Mouse (Mus musculus) liver, embryonic 13.5 days (tissue): Measurements from ENCODE around the gene Ccdc69. TPM values are rescaled to one million over a fixed set of nuclear protein-coding genes. Genes with fewer than 3 reads are reported as not detected.
"Not testable (repeated sequence)": the region's sequence is repeated elsewhere in the genome, so short reads cannot be mapped to it uniquely, and the experiment has no call there.

Experiments
- ATAC-seq: fragments of 200-750 bp; cut with Nextera tagmentation; 2 replicates; pipeline ENCODE4 v1.8.0; 2017; ENCODE audit warnings: low read depth, mild to moderate bottlenecking, moderate number of reproducible peaks, moderate library complexity
- DNase-seq: peaks from one replicate; pipeline ENCODE4 v3.0.0; 2022
- H3K27ac ChIP-seq: fragments of 300-500 bp; sonication (generic); 2 replicates; pipeline ENCODE4 v1.5.1; 2015; ENCODE audit warnings: moderate library complexity, mild to moderate bottlenecking, inconsistent platforms
- H3K27me3 ChIP-seq: fragments of 300-500 bp; sonication (generic); 2 replicates; pipeline ENCODE4 v1.6.1; 2015; ENCODE audit warnings: mild to moderate bottlenecking, inconsistent platforms
- H3K36me3 ChIP-seq: fragments of 300-500 bp; sonication (generic); 2 replicates; pipeline ENCODE4 v1.6.1; 2015; ENCODE audit warnings: mild to moderate bottlenecking, inconsistent platforms
- H3K4me1 ChIP-seq: fragments of 300-500 bp; sonication (generic); replicated peaks from 2 replicates; pipeline ENCODE4 v1.6.1; 2015; ENCODE audit warnings: inconsistent platforms
- H3K4me2 ChIP-seq: fragments of 300-500 bp; sonication (generic); 2 replicates; pipeline ENCODE4 v1.6.1; 2015; ENCODE audit warnings: inconsistent platforms, mild to moderate bottlenecking, moderate library complexity
- H3K4me3 ChIP-seq: fragments of 300-500 bp; sonication (generic); replicated peaks from 2 replicates; pipeline ENCODE4 v1.5.1; 2015; ENCODE audit warnings: mild to moderate bottlenecking, inconsistent platforms
- H3K9ac ChIP-seq: fragments of 300-500 bp; sonication (generic); 2 replicates; pipeline ENCODE4 v1.6.1; 2015; ENCODE audit warnings: mild to moderate bottlenecking, inconsistent platforms
- H3K9me3 ChIP-seq: fragments of 300-500 bp; sonication (generic); replicated peaks from 2 replicates; pipeline ENCODE4 v1.6.1; 2016; ENCODE audit warnings: inconsistent platforms
- WGBS: fragments of 180-500 bp; shearing (Covaris S2); methylation state at CpG from one replicate; pipeline ENCODE4 v1.1.7; 2015; ENCODE audit not compliant: insufficient replicate concordance; 5-methylcytosine and 5-hydroxymethylcytosine counted together
- polyA plus RNA-seq: library from polyadenylated mRNA; unstranded; fragments of >200 nt; fragmentation: Nextera tagmentation; extraction: Ambion mirVana; gene quantifications from 2 replicates; pipeline ENCODE4 v1.2.1, GENCODE M21; 2015

Gene Ccdc69
- polyA plus RNA-seq, 1 experiment from 2014 or later = 1.1 TPM

DNA sequence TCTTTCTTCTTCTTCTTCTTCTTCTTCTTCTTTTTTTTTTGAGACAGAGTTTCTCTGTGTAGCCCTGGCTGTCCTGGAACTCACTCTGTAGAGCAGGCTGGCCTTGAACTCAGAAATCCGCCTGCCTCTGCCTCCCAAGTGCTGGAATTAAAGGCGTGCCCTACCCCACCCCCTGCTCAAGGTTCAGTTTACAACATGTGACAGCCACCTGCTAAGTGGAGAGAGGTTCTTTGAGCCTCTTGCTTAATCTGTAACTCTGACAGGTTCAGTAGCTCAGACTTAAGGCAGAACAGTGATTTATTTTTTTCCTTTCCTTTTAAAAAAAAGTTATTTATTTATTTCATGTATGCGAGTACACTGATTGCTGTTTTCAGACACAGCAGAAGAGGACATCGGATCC lies 18.4 kb upstream of the Ccdc69 start:
- not testable (repeated sequence) for H3K9ac ChIP-seq, DNase-seq, ATAC-seq, H3K27me3 ChIP-seq, H3K36me3 ChIP-seq, H3K4me3 ChIP-seq, H3K9me3 ChIP-seq, H3K4me2 ChIP-seq, H3K27ac ChIP-seq
- 73% methylated on average over 4 of the region's 4 CpGs for WGBS
- peaks cover 21% of the 10 kb centered on the region for H3K4me1 ChIP-seq

GRCm38 (mm10) chr11:55093096-55093495 lies 15.2 kb upstream of the Ccdc69 start:
- no peak overlapping the region for H3K4me3 ChIP-seq
- 0 out of 2 replicates have a peak, but pooled peaks cover 3% of the 10 kb centered on the region for H3K27me3 ChIP-seq
- 62% methylated on average over 7 of the region's 7 CpGs for WGBS
- H3K9ac ChIP-seq = no peak overlapping the region
- ATAC-seq (no peak), DNase-seq (no peak)
- no peak overlapping the region for H3K27ac ChIP-seq
- peaks cover 14% of the 10 kb centered on the region for H3K4me1 ChIP-seq
- no peaks in the 10 kb centered on the region for H3K36me3 ChIP-seq
- H3K4me2 ChIP-seq = no peak overlapping the region
- H3K9me3 ChIP-seq = no peaks in the 10 kb centered on the region

DNA sequence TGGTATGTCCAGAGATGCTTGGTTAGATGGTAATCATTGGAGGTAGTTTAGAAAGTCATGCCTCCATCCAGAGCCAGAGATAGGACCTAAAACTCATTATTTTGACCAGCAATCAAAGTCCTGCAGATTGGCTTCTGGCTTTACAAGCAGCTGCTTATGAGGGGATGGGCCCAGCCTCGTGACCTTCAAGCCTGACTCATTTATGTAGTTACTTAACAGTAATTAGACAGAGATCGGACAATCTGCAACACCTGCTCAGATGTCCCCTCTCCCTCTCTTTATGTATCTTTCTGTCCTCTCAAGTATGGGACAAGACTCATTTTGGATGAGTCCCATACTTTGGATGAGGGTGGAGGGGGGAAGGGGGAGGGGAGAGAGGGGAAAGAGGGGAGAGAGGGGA lies 12.0 kb upstream of the Ccdc69 start:
- no peak for ATAC-seq
- Histone ChIP-seq H3K9ac (no peak overlapping the region), H3K36me3 (no peaks in the 10 kb centered on the region), H3K4me1 (no peaks in the 10 kb centered on the region), H3K4me2 (no peak overlapping the region), H3K9me3 (no peaks in the 10 kb centered on the region), H3K27ac (no peak overlapping the region), H3K27me3 (no peaks in the 10 kb centered on the region), H3K4me3 (no peak overlapping the region)
- DNase-seq = no peak
- 52% methylated on average over 2 of the region's 2 CpGs for WGBS

DNA sequence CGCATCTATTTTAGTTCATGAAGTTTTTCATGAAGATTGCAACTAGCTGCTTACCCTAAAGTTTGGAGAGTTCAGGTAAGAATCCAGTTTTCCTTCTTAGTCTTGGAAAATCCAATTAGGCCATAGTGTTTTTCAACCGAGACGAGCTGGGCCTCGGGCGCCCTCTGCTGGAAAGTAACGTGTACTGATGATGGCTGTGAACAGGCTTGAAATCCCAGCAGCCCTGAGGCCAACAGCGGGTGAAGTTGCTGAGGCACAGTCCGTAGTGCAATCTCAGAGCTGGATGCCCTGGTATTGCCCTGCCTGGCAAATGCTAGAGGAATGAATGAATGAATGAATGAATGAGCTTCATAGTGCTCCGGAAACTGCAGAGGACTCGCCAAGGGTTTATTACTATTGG lies 9.1 kb upstream of the Ccdc69 start:
- H3K9me3 ChIP-seq = no peaks in the 10 kb centered on the region
- WGBS = 13% methylated on average over 10 of the region's 10 CpGs
- H3K27ac ChIP-seq = no peak overlapping the region
- H3K27me3 ChIP-seq = no peaks in the 10 kb centered on the region
- no peak overlapping the region for H3K4me2 ChIP-seq
- no peak overlapping the region for H3K4me3 ChIP-seq
- no peaks in the 10 kb centered on the region for H3K36me3 ChIP-seq
- DNase-seq = peak; percentile 24
- H3K9ac ChIP-seq = no peak overlapping the region
- no peak for ATAC-seq
- no peaks in the 10 kb centered on the region for H3K4me1 ChIP-seq

- Histone ChIP-seq H3K27ac (no peak overlapping the region), H3K9ac (no peak overlapping the region), H3K36me3 (no peaks in the 10 kb centered on the region), H3K4me1 (no peaks in the 10 kb centered on the region), H3K9me3 (no peaks in the 10 kb centered on the region), H3K27me3 (no peaks in the 10 kb centered on the region), H3K4me3 (no peak overlapping the region), H3K4me2 (no peak overlapping the region)
- ATAC-seq (no peak), DNase-seq (no peak)
- WGBS = 31% methylated on average over 5 of the region's 5 CpGs
Measured at GRCm38 (mm10) chr11:55085396-55085795, 7.5 kb upstream of the Ccdc69 start.

- Histone ChIP-seq H3K4me3 (no peak overlapping the region), H3K4me2 (no peak overlapping the region), H3K9me3 (no peaks in the 10 kb centered on the region), H3K27ac (no peak overlapping the region), H3K36me3 (no peaks in the 10 kb centered on the region), H3K9ac (no peak overlapping the region), H3K4me1 (no peaks in the 10 kb centered on the region), H3K27me3 (no peaks in the 10 kb centered on the region)
- ATAC-seq (no peak), DNase-seq (no peak)
- 65% methylated on average over 4 of the region's 4 CpGs for WGBS
Measured at GRCm38 (mm10) chr11:55084629-55085028, 6.7 kb upstream of the Ccdc69 start.

DNA sequence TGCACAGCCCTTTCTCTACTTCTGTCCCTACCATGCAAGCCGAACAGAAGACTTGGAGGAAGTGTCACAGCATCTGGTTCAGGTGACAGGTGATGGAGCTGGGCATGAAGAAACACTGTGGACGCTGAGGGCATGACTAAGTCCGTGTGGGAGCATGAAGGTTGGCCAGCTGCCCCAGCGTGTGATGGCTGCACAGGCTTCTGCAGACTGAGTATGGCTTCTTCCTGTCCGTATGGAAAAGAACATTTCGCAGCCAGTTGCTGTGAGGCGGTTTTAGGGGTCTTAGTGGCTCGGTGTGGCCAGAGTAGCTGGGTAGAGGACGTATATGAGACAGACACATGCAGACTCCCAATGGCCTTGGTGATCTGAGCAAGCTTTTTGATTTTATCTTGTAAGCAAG lies 3.3 kb upstream of the Ccdc69 start:
- DNase-seq = no peak
- Histone ChIP-seq H3K4me2 (no peak overlapping the region), H3K9ac (no peak overlapping the region)

DNA sequence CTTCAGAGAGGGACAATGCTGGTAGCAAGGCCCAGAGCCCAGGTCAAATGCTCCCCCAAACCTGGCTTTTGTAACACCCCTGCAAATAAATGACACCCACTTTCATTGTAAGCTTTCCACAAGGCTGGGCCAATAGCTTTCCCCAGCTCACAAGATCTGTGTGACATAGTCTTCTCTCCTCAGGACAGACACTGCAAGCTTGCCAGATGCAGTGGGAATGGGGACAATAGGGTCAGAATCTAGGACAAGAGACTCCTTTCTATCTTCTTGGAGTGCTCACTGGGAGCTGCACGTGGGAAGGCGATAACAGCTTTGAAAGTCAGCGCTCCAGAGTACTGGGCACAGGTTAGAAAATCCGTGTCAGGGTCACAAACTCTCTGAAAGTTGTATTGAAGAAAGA lies 1.2 kb upstream of the Ccdc69 start:
- DNase-seq (no peak), ATAC-seq (no peak)
- WGBS = 73% methylated on average over 4 of the region's 4 CpGs
- Histone ChIP-seq H3K9ac (no peak overlapping the region), H3K27me3 (peaks cover 17% of the 10 kb centered on the region; the same call in 1 of the 2 replicates), H3K4me1 (peaks cover 19% of the 10 kb centered on the region), H3K27ac (no peak overlapping the region), H3K4me3 (no peak overlapping the region), H3K9me3 (no peaks in the 10 kb centered on the region), H3K4me2 (no peak overlapping the region), H3K36me3 (no peaks in the 10 kb centered on the region)

More for the DNA sequence above, 3.3 kb upstream of the Ccdc69 start:
- no peak for ATAC-seq
- Histone ChIP-seq H3K27ac (no peak overlapping the region), H3K27me3 (peaks cover 17% of the 10 kb centered on the region; the same call in 1 of the 2 replicates), H3K9me3 (no peaks in the 10 kb centered on the region), H3K4me1 (peaks cover 19% of the 10 kb centered on the region), H3K4me3 (no peak overlapping the region), H3K36me3 (no peaks in the 10 kb centered on the region)
- 71% methylated on average over 9 of the region's 9 CpGs for WGBS

DNA sequence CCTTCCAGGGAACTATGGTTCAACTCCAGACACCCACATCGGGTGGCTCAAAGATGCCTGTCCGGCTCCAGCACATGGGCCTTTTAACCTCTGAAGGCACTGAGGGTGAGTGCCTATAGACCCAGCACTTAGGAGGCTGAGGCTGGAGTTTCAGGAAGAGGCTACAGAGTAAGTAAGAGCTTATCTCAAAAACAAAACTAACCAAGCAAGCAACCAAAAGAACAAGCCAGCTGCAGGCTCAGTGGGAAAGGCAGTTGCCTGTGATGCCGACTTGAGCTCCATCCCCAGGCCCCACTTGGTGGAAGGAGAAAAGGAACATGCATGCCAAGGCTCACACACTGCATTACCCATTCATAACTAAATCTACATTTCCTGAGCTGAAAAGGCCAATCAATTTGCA lies 571 bp upstream of the Ccdc69 start:
- Histone ChIP-seq H3K9ac (peak overlapping the region; percentile 62; the same call in 1 of the 2 replicates), H3K4me2 (peak overlapping the region; percentile 79), H3K4me3 (peak overlapping the region; percentile 58; the same call in 1 of the 2 replicates), H3K9me3 (no peaks in the 10 kb centered on the region), H3K36me3 (no peaks in the 10 kb centered on the region), H3K27ac (no peak overlapping the region), H3K27me3 (peaks cover 17% of the 10 kb centered on the region; the same call in 1 of the 2 replicates), H3K4me1 (peaks cover 19% of the 10 kb centered on the region)
- 29% methylated on average over 3 of the region's 3 CpGs for WGBS
- ATAC-seq (no peak), DNase-seq (no peak)

DNA sequence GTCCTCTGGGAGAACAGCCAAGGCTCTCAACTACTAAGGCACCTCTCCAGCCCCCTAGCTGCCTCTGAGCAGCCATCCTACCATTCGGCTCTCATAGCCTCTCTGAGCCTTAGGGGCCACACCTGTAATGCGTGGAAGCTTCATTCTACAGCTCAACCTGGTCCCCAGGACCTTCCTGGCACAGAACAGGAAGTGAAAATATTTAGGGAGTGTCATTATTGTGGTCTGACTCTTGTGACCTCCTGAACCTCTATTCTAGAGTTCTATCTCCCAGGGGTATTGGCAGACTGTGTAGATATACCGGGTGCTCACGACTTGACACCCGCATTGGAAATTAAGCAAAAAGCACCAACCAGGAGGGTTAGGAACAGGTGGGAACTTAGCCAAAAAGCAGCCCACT lies 1.7 kb downstream of the Ccdc69 start:
- no peaks in the 10 kb centered on the region for H3K36me3 ChIP-seq
- peaks cover 17% of the 10 kb centered on the region; the same call in 1 of the 2 replicates for H3K27me3 ChIP-seq
- H3K9ac ChIP-seq = no peak overlapping the region
- peaks cover 19% of the 10 kb centered on the region for H3K4me1 ChIP-seq
- no peak for DNase-seq
- ATAC-seq = no peak
- no peak overlapping the region for H3K4me2 ChIP-seq
- no peaks in the 10 kb centered on the region for H3K9me3 ChIP-seq
- H3K4me3 ChIP-seq = no peak overlapping the region
- WGBS = 78% methylated on average over 5 of the region's 5 CpGs
- no peak overlapping the region for H3K27ac ChIP-seq

- H3K4me1 ChIP-seq = peaks cover 19% of the 10 kb centered on the region
- no peak overlapping the region for H3K4me3 ChIP-seq
- DNase-seq (no peak), ATAC-seq (no peak)
- H3K9me3 ChIP-seq = no peaks in the 10 kb centered on the region
- H3K27ac ChIP-seq = no peak overlapping the region
- peaks cover 17% of the 10 kb centered on the region; the same call in 1 of the 2 replicates for H3K27me3 ChIP-seq
- H3K4me2 ChIP-seq = no peak overlapping the region
- no peak overlapping the region for H3K9ac ChIP-seq
- H3K36me3 ChIP-seq = no peaks in the 10 kb centered on the region
- WGBS = 67% methylated on average over 2 of the region's 2 CpGs
Measured at GRCm38 (mm10) chr11:55075602-55076001, 2.3 kb downstream of the Ccdc69 start.

GRCm38 (mm10) chr11:55073191-55073590 lies 4.7 kb downstream of the Ccdc69 start:
- 78% methylated on average over 10 of the region's 10 CpGs for WGBS
- H3K4me1 ChIP-seq = peaks cover 14% of the 10 kb centered on the region
- H3K27me3 ChIP-seq = peaks cover 8% of the 10 kb centered on the region; the same call in 1 of the 2 replicates
- H3K4me2 ChIP-seq = no peak overlapping the region
- ATAC-seq (no peak), DNase-seq (no peak)
- H3K4me3 ChIP-seq = no peak overlapping the region
- H3K9ac ChIP-seq = no peak overlapping the region
- no peaks in the 10 kb centered on the region for H3K36me3 ChIP-seq
- no peak overlapping the region for H3K27ac ChIP-seq
- H3K9me3 ChIP-seq = no peaks in the 10 kb centered on the region
